Mouse (Mus musculus) layer of hippocampus, postnatal 25 days (tissue): Measurements from ENCODE around the gene Adcy10. TPM values are rescaled to one million over a fixed set of nuclear protein-coding genes. Genes with fewer than 3 reads are reported as not detected.

Source experiments
- total RNA-seq, 2 experiments: library from RNA; stranded (reverse); gene quantifications; 2 replicates each; pipeline ENCODE4 v1.2.3; 2021

Gene Adcy10
- total RNA-seq, 2 experiments from 2014 or later = 0.15 TPM; not detected in 1

Other genes with a start within 250 kb of the Adcy10 start
- gene Tiprl, start 248.2 kb upstream of the Adcy10 start, total RNA-seq = 10 to 100 TPM; 62.1 to 65.4 TPM
- 10 to 100 TPM; 64.5 to 75.6 TPM for gene Gpr161, start 189.4 kb upstream of the Adcy10 start, total RNA-seq
- 10 to 100 TPM; 81.4 to 84.6 TPM for gene Dcaf6, start 24.7 kb upstream of the Adcy10 start, total RNA-seq
- gene Mpc2, start 24.5 kb upstream of the Adcy10 start, total RNA-seq = 100 to 1,000 TPM; 127 to 136 TPM
- 10 to 100 TPM; 47.8 to 51.6 TPM for gene Mpzl1, start 149.4 kb downstream of the Adcy10 start, total RNA-seq
- gene Rcsd1, start 224.6 kb downstream of the Adcy10 start, total RNA-seq = 1 to 10 TPM; 4.3 to 4.8 TPM